ENCODE assay signal across 18 mouse cellular contexts in the genomic region with DNA sequence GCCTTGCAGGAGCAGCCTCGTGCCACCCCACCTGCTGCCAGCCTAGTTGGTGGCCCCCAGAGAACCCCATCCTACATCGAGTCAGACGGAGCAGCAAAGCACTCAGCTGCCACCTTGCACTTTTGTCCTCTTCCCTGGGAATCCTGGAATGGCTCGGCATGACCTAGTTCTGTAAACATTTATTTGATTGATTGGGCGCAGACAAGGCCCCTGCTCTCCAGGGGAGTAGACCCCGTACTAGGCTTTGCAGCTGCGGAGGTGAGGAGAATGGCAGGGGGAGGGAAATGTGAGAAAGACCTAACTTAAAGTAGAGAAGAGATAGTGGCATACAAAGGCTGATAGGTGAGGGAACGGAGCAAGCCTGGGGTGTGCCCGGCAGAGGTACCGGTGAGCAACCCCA. TPM values are rescaled to one million over a fixed set of nuclear protein-coding genes. Genes with fewer than 3 reads are reported as not detected.
DNase-seq lines count a peak whose midpoint lies in the region; TF ChIP-seq lines count a peak whose summit lies in the region.
"Had no signal": no experiment of that assay in that cellular context is flagged by ENCODE, and none has a peak within 500 bp of the region (broad histone marks: within the 10 kb centered on the region; RNA-seq: fewer than 3 reads in every experiment).

No protein-coding gene starts in this region.

- no peak for TF ChIP-seq CTCF in brain, embryonic 14.5 days (IDR thresholded peaks at IDR 0.05; ENCODE audit: borderline replicate concordance, extremely low read depth, insufficient read depth, insufficient read length)
- no peak for TF ChIP-seq CTCF in layer of hippocampus, adult 2 months (conservative IDR thresholded peaks at IDR 0.05)

- TF ChIP-seq POLR2A in brain, embryonic 14.5 days (IDR thresholded peaks at IDR 0.05; ENCODE audit: borderline replicate concordance, extremely low read depth, insufficient read depth, insufficient read length, poor library complexity, severe bottlenecking) = no peak

- no peak overlapping the region for H3K27ac ChIP-seq in embryonic facial prominence, embryonic 10.5 days (replicated peaks)
- H3K27ac ChIP-seq in layer of hippocampus, adult 2 months = no peak overlapping the region
- H3K27ac ChIP-seq: forebrain, embryonic 12.5 days; heart, embryonic 13.5 days; hindbrain, embryonic 15.5 days; limb, embryonic 13.5 days; midbrain, embryonic 15.5 days had no signal

- peaks cover 18% of the 10 kb centered on the region for H3K4me1 ChIP-seq in embryonic facial prominence, embryonic 10.5 days

- H3K36me3 ChIP-seq in embryonic facial prominence, embryonic 10.5 days (replicated peaks) = no peaks in the 10 kb centered on the region
- H3K36me3 ChIP-seq: forebrain, embryonic 12.5 days; heart, embryonic 13.5 days; hindbrain, embryonic 15.5 days; limb, embryonic 13.5 days; midbrain, embryonic 15.5 days had no signal

- WGBS in embryonic facial prominence, embryonic 10.5 days = 55% methylated on average over 10 of the region's 10 CpGs

- H3K27me3 ChIP-seq in embryonic facial prominence, embryonic 10.5 days (replicated peaks; ENCODE audit: low read depth, poor library complexity, severe bottlenecking) = 0 out of 2 replicates have a peak, but pooled peaks cover 11% of the 10 kb centered on the region
- H3K27me3 ChIP-seq: forebrain, embryonic 12.5 days; hindbrain, embryonic 15.5 days; limb, embryonic 13.5 days; midbrain, embryonic 15.5 days; Patski had no signal

- peak; percentile 50 to 53 for DNase-seq in kidney, postnatal 4 days
- no peak for DNase-seq in kidney, postnatal 10 days
- DNase-seq in brain, embryonic 14.5 days (ENCODE audit: low read depth) = peak; percentile 35
- peak; percentile 27 for DNase-seq in embryonic facial prominence, embryonic 10.5 days (ENCODE audit: low spot score)
- peak; percentile 81 for DNase-seq in retina, embryonic 14.5 days (ENCODE audit: low spot score)
- no peak for DNase-seq in cerebellum, postnatal 36 days
- no peak for DNase-seq in layer of hippocampus, adult 2 months (ENCODE audit: low spot score in 2 of 2)
- DNase-seq: cerebellum, adult 8-10 months; gastrocnemius, postnatal 25 days had no signal

- no peaks in the 10 kb centered on the region for H3K9me3 ChIP-seq in embryonic facial prominence, embryonic 10.5 days
- H3K9me3 ChIP-seq: forebrain, embryonic 12.5 days; heart, embryonic 13.5 days; hindbrain, embryonic 15.5 days; limb, embryonic 13.5 days; midbrain, embryonic 15.5 days had no signal

- no peak overlapping the region for H3K4me3 ChIP-seq in embryonic facial prominence, embryonic 10.5 days
- no peak overlapping the region for H3K4me3 ChIP-seq in layer of hippocampus, adult 2 months
- H3K4me3 ChIP-seq: forebrain, embryonic 12.5 days; heart, embryonic 13.5 days; hindbrain, embryonic 15.5 days; limb, embryonic 13.5 days; midbrain, embryonic 15.5 days had no signal

RNA-seq across cellular contexts. Expression of a gene that starts 23.8 kb away (rescaled TPM):
- not detected in 2 replicates for polyA plus RNA-seq in brain, embryonic 14.5 days (2012; rRNA removed)
- not detected in 2 replicates for polyA plus RNA-seq in embryonic facial prominence, embryonic 10.5 days (2016; fragmentation: Nextera tagmentation; extraction: Ambion mirVana)
- not detected for total RNA-seq in layer of hippocampus, adult 2 months (2021)
- total RNA-seq: gastrocnemius, postnatal 25 days; layer of hippocampus, postnatal 25 days had no signal
- polyA plus RNA-seq: forebrain, embryonic 12.5 days; heart, embryonic 13.5 days; hindbrain, embryonic 15.5 days; kidney, embryonic 16.5 days; limb, embryonic 13.5 days; midbrain, embryonic 15.5 days; Patski; small intestine, adult 2 months had no signal

RNA-seq across cellular contexts. Expression of a gene that starts 33.5 kb away (rescaled TPM):
- 11.8 and 14.4 TPM in 2 replicates for polyA plus RNA-seq in brain, embryonic 14.5 days (2012; rRNA removed)
- polyA plus RNA-seq in embryonic facial prominence, embryonic 10.5 days (2016; fragmentation: Nextera tagmentation; extraction: Ambion mirVana) = 7.0 and 11.9 TPM in 2 replicates
- total RNA-seq in layer of hippocampus, adult 2 months (2021) = 1 to 10 TPM; 3.2 to 3.3 TPM

Comparison
In these comparisons a context has a peak if more than half of its experiments do, and no peak if none do; other contexts are left out.
1. DNase-seq: peak in kidney, postnatal 4 days (2 of 2), brain, embryonic 14.5 days (single experiment), embryonic facial prominence, embryonic 10.5 days (single experiment) and retina, embryonic 14.5 days (single experiment); none in kidney, postnatal 10 days (single experiment), cerebellum, postnatal 36 days (0 of 2) and layer of hippocampus, adult 2 months (0 of 2).